ENCODE assay signal across 14 mouse cellular contexts in the genomic region with DNA sequence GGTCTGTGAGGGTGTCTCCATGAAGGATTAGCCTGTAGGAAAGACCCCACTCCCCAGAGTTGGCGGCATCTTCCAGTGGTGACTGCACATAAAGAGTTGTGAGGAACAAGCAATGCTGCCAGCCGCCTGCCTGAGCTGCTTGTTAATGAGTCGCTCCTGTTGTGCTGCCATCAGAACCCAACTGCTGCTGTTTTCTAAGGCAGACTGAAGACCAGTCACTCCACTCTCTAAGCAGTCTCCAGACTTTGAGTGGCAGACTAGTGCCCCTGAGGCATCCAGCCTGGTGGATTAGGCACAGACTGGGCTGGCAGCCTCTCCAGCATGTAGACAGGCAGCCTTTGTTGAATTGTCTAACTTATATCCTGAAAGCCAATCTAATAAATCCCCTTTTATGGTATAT.
DNase-seq lines count a peak whose midpoint lies in the region; ATAC-seq lines count a peak whose summit lies in the region.
"Had no signal": no experiment of that assay in that cellular context is flagged by ENCODE, and none has a peak within 500 bp of the region (broad histone marks: within the 10 kb centered on the region; RNA-seq: fewer than 3 reads in every experiment).

No protein-coding gene starts in this region.

- WGBS in hindbrain, embryonic 11.5 days, result 71% methylated on average over 3 of the region's 3 CpGs
- 72% methylated on average over 3 of the region's 3 CpGs for WGBS in midbrain, embryonic 11.5 days

- H3K4me3 ChIP-seq in hindbrain, embryonic 11.5 days (ENCODE audit: low read depth, low read length), result no peak overlapping the region
- no peak overlapping the region for H3K4me3 ChIP-seq in midbrain, embryonic 11.5 days (ENCODE audit: low read depth, low read length)
- H3K4me3 ChIP-seq: heart, adult 2 months; liver, embryonic 12.5 days; stomach, embryonic 15.5 days had no signal

- H3K27me3 ChIP-seq in hindbrain, embryonic 11.5 days (ENCODE audit: control insufficient read depth, insufficient read depth, low read length), result no peaks in the 10 kb centered on the region
- no peaks in the 10 kb centered on the region for H3K27me3 ChIP-seq in midbrain, embryonic 11.5 days (ENCODE audit: control insufficient read depth, insufficient read depth, low read length)
- H3K27me3 ChIP-seq: liver, embryonic 12.5 days; stomach, embryonic 15.5 days had no signal

- H3K9ac ChIP-seq in hindbrain, embryonic 11.5 days (ENCODE audit: low read depth, low read length), result no peak overlapping the region
- H3K9ac ChIP-seq in midbrain, embryonic 11.5 days (ENCODE audit: low read length), result no peak overlapping the region
- H3K9ac ChIP-seq: liver, embryonic 12.5 days; stomach, embryonic 15.5 days had no signal

- no peaks in the 10 kb centered on the region for H3K4me1 ChIP-seq in hindbrain, embryonic 11.5 days (replicated peaks; ENCODE audit: control insufficient read depth, insufficient read depth, low read length)
- no peaks in the 10 kb centered on the region for H3K4me1 ChIP-seq in midbrain, embryonic 11.5 days (ENCODE audit: control insufficient read depth, insufficient read depth, low read length)
- H3K4me1 ChIP-seq: liver, embryonic 12.5 days; stomach, embryonic 15.5 days had no signal

- H3K4me2 ChIP-seq in hindbrain, embryonic 11.5 days (replicated peaks; ENCODE audit: low read depth, low read length), result no peak overlapping the region
- no peak overlapping the region for H3K4me2 ChIP-seq in midbrain, embryonic 11.5 days
- H3K4me2 ChIP-seq: liver, embryonic 12.5 days; stomach, embryonic 15.5 days had no signal

- H3K27ac ChIP-seq in hindbrain, embryonic 11.5 days (ENCODE audit: low read depth, low read length), result no peak overlapping the region
- no peak overlapping the region for H3K27ac ChIP-seq in midbrain, embryonic 11.5 days (ENCODE audit: low read depth, low read length)
- H3K27ac ChIP-seq: heart, adult 2 months; liver, embryonic 12.5 days; stomach, embryonic 15.5 days had no signal

- no peaks in the 10 kb centered on the region for H3K36me3 ChIP-seq in hindbrain, embryonic 11.5 days (ENCODE audit: control insufficient read depth, insufficient read depth, low read length)
- H3K36me3 ChIP-seq in midbrain, embryonic 11.5 days (ENCODE audit: control insufficient read depth, insufficient read depth, low read length), result no peaks in the 10 kb centered on the region
- H3K36me3 ChIP-seq: liver, embryonic 12.5 days; stomach, embryonic 15.5 days had no signal

- ATAC-seq in hindbrain, embryonic 11.5 days (ENCODE audit: low FRiP score), result 0 out of 2 replicates have a peak, but pooled peaks have one; percentile 19
- ATAC-seq in midbrain, embryonic 11.5 days (ENCODE audit: low FRiP score), result peak; percentile 49; the same call in 1 of the 2 replicates
- ATAC-seq in megakaryocyte, adult 5-6 weeks (ENCODE audit: poor library complexity, severe bottlenecking), result no peak
- ATAC-seq: liver, embryonic 12.5 days had no signal

- no peaks in the 10 kb centered on the region for H3K9me3 ChIP-seq in hindbrain, embryonic 11.5 days (ENCODE audit: control insufficient read depth, low read length)
- no peaks in the 10 kb centered on the region for H3K9me3 ChIP-seq in midbrain, embryonic 11.5 days (ENCODE audit: control insufficient read depth, low read length)
- H3K9me3 ChIP-seq: liver, embryonic 12.5 days; stomach, embryonic 15.5 days had no signal

- DNase-seq in right cerebral cortex, postnatal 4 days, result peak; percentile 34
- DNase-seq in right cerebral cortex, postnatal 25 days, result no peak
- DNase-seq in hindbrain, embryonic 11.5 days (ENCODE audit: low spot score), result no peak
- no peak for DNase-seq in midbrain, embryonic 11.5 days (ENCODE audit: low spot score, missing footprints)
- DNase-seq in kidney, postnatal 36 days, result no peak
- DNase-seq in adrenal gland, postnatal 10 days, result no peak
- DNase-seq: adrenal gland, postnatal 25 days; cerebellum, adult 11 months; heart, adult 2 months; kidney, adult 2 months; lung, postnatal 10 days had no signal
